In genomic region chr7:127811240-127811639, GRCm38 (mm10) we compare ENCODE assay signal across 26 mouse cellular contexts. TPM values are rescaled to one million over a fixed set of nuclear protein-coding genes. Genes with fewer than 3 reads are reported as not detected.
"Had no signal": no experiment of that assay in that cellular context is flagged by ENCODE, and none has a peak within 500 bp of the region (broad histone marks: within the 10 kb centered on the region; RNA-seq: fewer than 3 reads in every experiment).

No protein-coding gene starts in this region.

- H3K4me1 ChIP-seq: limb, embryonic 10.5 days; midbrain, embryonic 12.5 days; midbrain, embryonic 15.5 days had no signal

- H3K9me3 ChIP-seq: kidney, embryonic 15.5 days; limb, embryonic 10.5 days; limb, embryonic 13.5 days; midbrain, embryonic 12.5 days; midbrain, embryonic 15.5 days; neural tube, embryonic 12.5 days; neural tube, embryonic 15.5 days had no signal

- H3K27ac ChIP-seq: kidney, embryonic 15.5 days; limb, embryonic 10.5 days; limb, embryonic 13.5 days; liver, embryonic 14.5 days; macrophage; midbrain, embryonic 12.5 days; midbrain, embryonic 15.5 days; neural tube, embryonic 12.5 days; neural tube, embryonic 15.5 days had no signal

- H3K4me3 ChIP-seq: kidney, embryonic 15.5 days; limb, embryonic 10.5 days; limb, embryonic 13.5 days; midbrain, embryonic 12.5 days; midbrain, embryonic 15.5 days; neural tube, embryonic 12.5 days; neural tube, embryonic 15.5 days had no signal

- H3K9ac ChIP-seq: kidney, embryonic 15.5 days; limb, embryonic 13.5 days; liver, embryonic 14.5 days; liver, postnatal 0 days; lung, embryonic 14.5 days; midbrain, embryonic 12.5 days; midbrain, embryonic 15.5 days; neural tube, embryonic 12.5 days; neural tube, embryonic 15.5 days had no signal

- DNase-seq: kidney, adult 8-10 months; kidney, postnatal 10 days; kidney, postnatal 36 days; layer of hippocampus, postnatal 36 days; liver, postnatal 0 days; lung, embryonic 14.5 days; right cerebral cortex, adult 18-20 months; right cerebral cortex, postnatal 14 days; right cerebral cortex, postnatal 4 days; spleen, adult 18-20 months; thymus, adult 18-20 months; thymus, postnatal 36 days had no signal

- H3K27me3 ChIP-seq: kidney, embryonic 15.5 days; limb, embryonic 13.5 days; midbrain, embryonic 12.5 days; midbrain, embryonic 15.5 days; neural tube, embryonic 12.5 days; neural tube, embryonic 15.5 days had no signal

RNA-seq across cellular contexts. Expression of gene Gm49388, which starts 25.8 kb away (rescaled TPM):
- total RNA-seq: megakaryocyte, adult 5-6 weeks had no signal
- polyA plus RNA-seq: kidney, embryonic 15.5 days; limb, embryonic 10.5 days; limb, embryonic 13.5 days; liver, embryonic 11.5 days; lung, postnatal 0 days; midbrain, embryonic 12.5 days; midbrain, embryonic 15.5 days; neural tube, embryonic 12.5 days; neural tube, embryonic 15.5 days; stomach, embryonic 16.5 days; testis, adult 2 months had no signal
